Mouse (Mus musculus) midbrain, embryonic 13.5 days (tissue): ENCODE measurements around the gene Tex14. TPM values are rescaled to one million over a fixed set of nuclear protein-coding genes. Genes with fewer than 3 reads are reported as not detected.

Experiments used
- ATAC-seq: fragments of 200-750 bp; cut with Nextera tagmentation; 2 replicates; pipeline ENCODE4 v1.8.0; 2017; ENCODE audit warnings: mild to moderate bottlenecking, moderate TSS enrichment, moderate library complexity
- H3K27ac ChIP-seq: fragments of 300-500 bp; sonication (generic); 2 replicates; pipeline ENCODE4 v1.5.1; 2015; ENCODE audit warnings: inconsistent platforms, mild to moderate bottlenecking, moderate library complexity
- H3K27me3 ChIP-seq: fragments of 300-500 bp; sonication (generic); 2 replicates; pipeline ENCODE4 v1.6.1; 2015; ENCODE audit warnings: mild to moderate bottlenecking, inconsistent platforms
- H3K36me3 ChIP-seq: fragments of 300-500 bp; sonication (generic); 2 replicates; pipeline ENCODE4 v1.6.1; 2015; ENCODE audit warnings: mild to moderate bottlenecking, inconsistent platforms
- H3K4me1 ChIP-seq: fragments of 300-500 bp; sonication (generic); replicated peaks from 2 replicates; pipeline ENCODE4 v1.6.1; 2015; ENCODE audit warnings: inconsistent platforms
- H3K4me2 ChIP-seq: fragments of 300-500 bp; sonication (generic); replicated peaks from 2 replicates; pipeline ENCODE4 v1.6.1; 2015; ENCODE audit warnings: moderate library complexity, mild to moderate bottlenecking, inconsistent platforms
- H3K4me3 ChIP-seq: fragments of 300-500 bp; sonication (generic); replicated peaks from 2 replicates; pipeline ENCODE4 v1.5.1; 2015; ENCODE audit warnings: mild to moderate bottlenecking, inconsistent platforms
- H3K9ac ChIP-seq: fragments of 300-500 bp; sonication (generic); replicated peaks from 2 replicates; pipeline ENCODE4 v1.6.1; 2015; ENCODE audit warnings: mild to moderate bottlenecking, inconsistent platforms
- H3K9me3 ChIP-seq: fragments of 300-500 bp; sonication (generic); 2 replicates; pipeline ENCODE4 v1.6.1; 2016; ENCODE audit warnings: mild to moderate bottlenecking, inconsistent platforms
- WGBS: fragments of 180-500 bp; shearing (Covaris S2); methylation state at CpG from one replicate; pipeline ENCODE4 v1.1.7; 2015; 5-methylcytosine and 5-hydroxymethylcytosine counted together
- polyA plus RNA-seq: library from polyadenylated mRNA; unstranded; fragments of >200 nt; fragmentation: Nextera tagmentation; extraction: Ambion mirVana; gene quantifications from 2 replicates; pipeline ENCODE4 v1.2.1, GENCODE M21; 2015

Gene Tex14
- polyA plus RNA-seq, 1 experiment from 2014 or later = 0.38 TPM

GRCm38 (mm10) chr11:87595327-87595841 lies 190.5 kb downstream of the Tex14 start:
- Histone ChIP-seq H3K9ac (peak overlapping the region; percentile 98), H3K4me1 (peaks cover 65% of the 10 kb centered on the region), H3K4me2 (peak overlapping the region; percentile 88), H3K36me3 (peaks cover 39% of the 10 kb centered on the region), H3K4me3 (peak overlapping the region; percentile 91), H3K27me3 (no peaks in the 10 kb centered on the region), H3K27ac (peak overlapping the region; percentile 93), H3K9me3 (no peaks in the 10 kb centered on the region)
- under 1% methylated on average over 20 of the region's 37 CpGs for WGBS
- ATAC-seq = peak; percentile 51

DNA sequence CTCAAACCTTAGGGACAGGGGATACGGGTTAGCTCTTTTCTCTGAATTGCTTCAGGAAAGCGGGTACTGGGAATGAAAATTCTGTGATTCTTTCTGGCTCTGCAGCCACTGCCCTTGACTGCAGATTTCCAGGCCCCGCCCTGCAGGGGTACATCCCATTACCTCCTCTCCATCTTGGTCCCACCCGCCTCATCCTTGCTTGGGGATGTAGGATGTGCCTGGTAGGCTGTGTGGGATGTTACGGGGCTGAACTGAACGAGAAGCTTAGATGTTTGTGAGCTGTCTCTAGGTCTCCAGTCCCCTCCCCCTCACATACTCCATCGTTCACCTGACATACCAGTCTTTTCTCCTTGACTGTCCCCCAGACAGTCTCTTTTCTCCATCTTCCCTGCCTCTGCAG lies 191.1 kb downstream of the Tex14 start:
- Histone ChIP-seq H3K9me3 (no peaks in the 10 kb centered on the region), H3K9ac (peak overlapping the region; percentile 98), H3K27ac (peak overlapping the region; percentile 93), H3K4me3 (peak overlapping the region; percentile 91), H3K36me3 (peaks cover 45% of the 10 kb centered on the region), H3K4me1 (peaks cover 59% of the 10 kb centered on the region), H3K4me2 (peak overlapping the region; percentile 88), H3K27me3 (no peaks in the 10 kb centered on the region)
- 2% methylated on average over 7 of the region's 7 CpGs for WGBS
- ATAC-seq = no peak

DNA sequence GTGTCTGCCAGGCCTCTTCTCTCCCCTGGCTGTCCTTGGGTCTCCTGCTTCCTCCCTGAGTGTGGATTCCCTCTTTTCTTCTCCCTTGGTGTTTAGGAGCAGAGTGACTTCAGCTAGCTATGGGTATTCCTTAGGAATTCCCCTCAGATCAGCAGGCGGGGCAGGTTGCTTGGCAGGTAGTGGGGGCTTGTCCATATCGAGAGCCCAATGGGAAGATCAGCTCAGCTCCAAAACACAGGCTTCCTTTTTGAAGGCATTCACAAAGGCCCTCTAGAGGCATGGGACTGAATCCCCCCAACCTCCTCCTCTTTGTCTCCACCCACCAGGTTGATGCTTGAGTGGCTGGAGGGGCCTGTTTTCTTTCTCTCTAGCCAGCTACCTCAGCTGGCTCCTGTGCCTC lies 191.6 kb downstream of the Tex14 start:
- H3K9me3 ChIP-seq = no peaks in the 10 kb centered on the region
- H3K4me2 ChIP-seq = peak overlapping the region; percentile 88
- H3K36me3 ChIP-seq = peaks cover 50% of the 10 kb centered on the region
- H3K27ac ChIP-seq = peak overlapping the region; percentile 93
- H3K9ac ChIP-seq = peak overlapping the region; percentile 98
- peak overlapping the region; percentile 91 for H3K4me3 ChIP-seq
- no peak for ATAC-seq
- H3K27me3 ChIP-seq = no peaks in the 10 kb centered on the region
- H3K4me1 ChIP-seq = peaks cover 56% of the 10 kb centered on the region
- WGBS = 19% methylated on average over 2 of the region's 2 CpGs

GRCm38 (mm10) chr11:87597061-87597460 lies 192.2 kb downstream of the Tex14 start:
- ATAC-seq = no peak
- Histone ChIP-seq H3K9me3 (no peaks in the 10 kb centered on the region), H3K36me3 (peaks cover 56% of the 10 kb centered on the region), H3K4me3 (peak overlapping the region; percentile 91), H3K4me2 (peak overlapping the region; percentile 88), H3K27me3 (no peaks in the 10 kb centered on the region), H3K4me1 (peaks cover 56% of the 10 kb centered on the region), H3K9ac (peak overlapping the region; percentile 98), H3K27ac (peak overlapping the region; percentile 93)

GRCm38 (mm10) chr11:87599395-87600089 lies 194.7 kb downstream of the Tex14 start:
- H3K36me3 ChIP-seq = peaks cover 77% of the 10 kb centered on the region
- WGBS = 89% methylated on average over 13 of the region's 13 CpGs
- no peak overlapping the region for H3K4me3 ChIP-seq
- ATAC-seq = no peak
- H3K4me2 ChIP-seq = no peak overlapping the region
- H3K4me1 ChIP-seq = peaks cover 34% of the 10 kb centered on the region
- H3K9ac ChIP-seq = no peak overlapping the region
- no peak overlapping the region for H3K27ac ChIP-seq
- no peaks in the 10 kb centered on the region for H3K27me3 ChIP-seq
- H3K9me3 ChIP-seq = no peaks in the 10 kb centered on the region

DNA sequence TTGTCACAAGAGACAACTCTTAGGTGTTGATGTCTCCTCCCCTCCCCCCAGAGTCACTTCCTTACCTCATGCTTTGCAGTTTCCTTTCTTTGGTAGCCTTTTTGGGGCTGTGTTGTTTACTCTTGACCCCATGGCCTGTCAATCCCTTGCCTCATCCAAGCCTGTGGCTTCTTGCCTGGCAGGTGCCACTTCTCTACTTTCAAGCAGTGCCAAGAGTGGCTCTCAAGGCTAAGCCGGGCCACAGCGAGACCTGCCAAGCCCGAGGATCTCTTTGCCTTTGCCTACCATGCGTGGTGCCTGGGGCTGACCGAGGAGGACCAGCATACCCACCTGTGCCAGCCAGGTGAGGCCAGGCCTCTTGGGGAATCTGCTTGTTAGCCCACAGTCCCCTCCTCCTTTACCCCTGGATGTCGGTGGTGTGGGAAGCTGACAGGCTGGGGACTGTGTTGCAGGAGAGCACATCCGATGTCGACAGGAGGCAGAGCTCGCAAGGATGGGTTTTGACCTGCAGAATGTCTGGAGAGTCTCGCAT lies 195.5 kb downstream of the Tex14 start:
- 96% methylated on average over 10 of the region's 10 CpGs for WGBS
- ATAC-seq = no peak
- Histone ChIP-seq H3K9me3 (no peaks in the 10 kb centered on the region), H3K4me3 (no peak overlapping the region), H3K27ac (no peak overlapping the region), H3K9ac (no peak overlapping the region), H3K27me3 (no peaks in the 10 kb centered on the region), H3K36me3 (peaks cover 85% of the 10 kb centered on the region), H3K4me1 (peaks cover 26% of the 10 kb centered on the region), H3K4me2 (no peak overlapping the region)

DNA sequence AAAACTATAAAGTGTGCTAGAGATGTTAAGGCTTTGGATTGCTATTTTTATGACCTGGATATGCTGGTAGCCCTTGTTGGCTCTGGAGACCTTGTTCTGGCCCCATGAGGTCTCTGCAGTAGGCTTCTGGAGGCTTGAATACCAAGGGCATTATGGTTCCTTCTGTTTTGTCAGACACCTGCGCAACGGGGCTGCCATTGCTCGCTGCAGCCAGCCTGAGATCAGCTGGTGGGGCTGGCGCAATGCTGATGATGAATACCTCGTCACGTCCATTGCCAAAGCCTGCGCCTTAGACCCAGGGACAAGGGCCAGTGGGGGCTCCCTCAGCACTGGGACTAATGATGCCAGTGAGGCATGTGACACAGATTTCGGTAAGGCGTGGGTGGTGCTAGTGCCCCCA lies 197.4 kb downstream of the Tex14 start:
- Histone ChIP-seq H3K9me3 (no peaks in the 10 kb centered on the region), H3K4me1 (peaks cover 12% of the 10 kb centered on the region), H3K4me3 (no peak overlapping the region), H3K9ac (no peak overlapping the region), H3K4me2 (no peak overlapping the region), H3K27ac (no peak overlapping the region), H3K36me3 (peaks cover 99% of the 10 kb centered on the region), H3K27me3 (no peaks in the 10 kb centered on the region)
- WGBS = 94% methylated on average over 9 of the region's 9 CpGs
- ATAC-seq = no peak

DNA sequence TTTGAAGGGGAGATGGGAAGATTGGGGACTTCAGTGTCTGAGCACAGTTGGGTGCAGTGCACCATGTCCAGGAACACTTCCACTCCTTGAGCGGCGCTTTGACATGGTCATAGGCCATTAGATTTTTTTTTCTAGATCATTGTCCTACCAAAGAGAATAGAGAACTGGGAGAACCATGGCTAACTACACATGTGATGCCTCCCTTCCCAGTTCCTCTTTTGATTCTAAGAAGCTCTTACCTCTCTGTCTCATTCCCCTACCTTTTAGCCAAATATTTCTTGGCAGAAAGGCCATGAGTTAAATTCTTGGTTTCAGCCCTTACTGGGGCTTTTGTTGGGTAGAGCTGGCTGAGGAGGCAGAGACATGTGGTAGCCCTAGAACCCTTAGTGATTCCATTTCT lies 198.7 kb downstream of the Tex14 start:
- Histone ChIP-seq H3K9me3 (no peaks in the 10 kb centered on the region), H3K9ac (no peak overlapping the region), H3K27me3 (no peaks in the 10 kb centered on the region), H3K4me3 (no peak overlapping the region), H3K36me3 (peaks cover 99% of the 10 kb centered on the region), H3K4me1 (peaks cover 6% of the 10 kb centered on the region; the same call in 1 of the 2 replicates), H3K4me2 (no peak overlapping the region), H3K27ac (no peak overlapping the region)
- ATAC-seq = no peak
- WGBS = 96% methylated on average over 2 of the region's 2 CpGs

Other genes with a start within 250 kb of the Tex14 start
- 20.3 and 21.3 TPM in 2 replicates for gene Ppm1e, start 46.0 kb upstream of the Tex14 start, polyA plus RNA-seq
- 5.9 and 6.3 TPM in 2 replicates for gene Rad51c, start 111 bp upstream of the Tex14 start, polyA plus RNA-seq
- gene Gm11492, start 161.6 kb downstream of the Tex14 start, polyA plus RNA-seq = not detected in 2 replicates
- 17.8 and 18.0 TPM in 2 replicates for gene Sept4, start 163.8 kb downstream of the Tex14 start, polyA plus RNA-seq
- 61.8 and 66.6 TPM in 2 replicates for gene Mtmr4, start 187.1 kb downstream of the Tex14 start, polyA plus RNA-seq
- 0.37 and 0.40 TPM in 2 replicates for gene Hsf5, start 212.1 kb downstream of the Tex14 start, polyA plus RNA-seq